ENCODE assay signal across 10 mouse cellular contexts in genomic region chr11:22588546-22588945, GRCm38 (mm10).
DNase-seq lines count a peak whose midpoint lies in the region; ATAC-seq lines count a peak whose summit lies in the region.
"Had no signal": no experiment of that assay in that cellular context is flagged by ENCODE, and none has a peak within 500 bp of the region (broad histone marks: within the 10 kb centered on the region; RNA-seq: fewer than 3 reads in every experiment).

No protein-coding gene starts in this region.

- no peak for DNase-seq in hindbrain, embryonic 10.5 days (ENCODE audit: low spot score)
- no peak for DNase-seq in hindbrain, embryonic 11.5 days (ENCODE audit: low spot score)
- DNase-seq in embryonic facial prominence, embryonic 14.5 days (ENCODE audit: low spot score) = peak; percentile 57
- peak; percentile 14 for DNase-seq in heart, postnatal 4 days
- no peak for DNase-seq in frontal cortex, postnatal 25 days (ENCODE audit: low spot score in 2 of 2)
- DNase-seq in left cerebral cortex, postnatal 14 days (ENCODE audit: low spot score in 2 of 2) = no peak
- no peak for DNase-seq in natural killer cell, adult 2 months (ENCODE audit: low spot score in 2 of 2)
- DNase-seq: embryo, embryonic 11 days had no signal

- 37% methylated on average over 2 of the region's 2 CpGs for WGBS in hindbrain, embryonic 10.5 days
- whole genome bisulfite sequencing in hindbrain, embryonic 11.5 days = 41% methylated on average over 2 of the region's 2 CpGs
- 39% methylated on average over 2 of the region's 2 CpGs for WGBS in embryonic facial prominence, embryonic 14.5 days
- WGBS in midbrain, embryonic 13.5 days = 10% methylated on average over 2 of the region's 2 CpGs

- H3K4me1 ChIP-seq in hindbrain, embryonic 10.5 days (replicated peaks) = peaks cover 57% of the 10 kb centered on the region
- peaks cover 6% of the 10 kb centered on the region; the same call in 1 of the 2 replicates for H3K4me1 ChIP-seq in hindbrain, embryonic 11.5 days (replicated peaks; ENCODE audit: control insufficient read depth, insufficient read depth, low read length)
- peaks cover 28% of the 10 kb centered on the region for H3K4me1 ChIP-seq in embryonic facial prominence, embryonic 14.5 days (ENCODE audit: control insufficient read depth, insufficient read depth, low read length)
- peaks cover 35% of the 10 kb centered on the region for H3K4me1 ChIP-seq in midbrain, embryonic 13.5 days (replicated peaks)

- no peak overlapping the region for H3K4me3 ChIP-seq in hindbrain, embryonic 10.5 days
- H3K4me3 ChIP-seq in hindbrain, embryonic 11.5 days (ENCODE audit: low read depth, low read length) = no peak overlapping the region
- no peak overlapping the region for H3K4me3 ChIP-seq in embryonic facial prominence, embryonic 14.5 days (ENCODE audit: low read depth, low read length)
- no peak overlapping the region for H3K4me3 ChIP-seq in midbrain, embryonic 13.5 days (replicated peaks)

- intact Hi-C loops in left cerebral cortex, postnatal 14 days (cut with DNase I) = no loop called here

- no peaks in the 10 kb centered on the region for H3K9me3 ChIP-seq in hindbrain, embryonic 10.5 days
- H3K9me3 ChIP-seq in hindbrain, embryonic 11.5 days (ENCODE audit: control insufficient read depth, low read length) = no peaks in the 10 kb centered on the region
- H3K9me3 ChIP-seq in embryonic facial prominence, embryonic 14.5 days (ENCODE audit: control insufficient read depth, low read length) = no peaks in the 10 kb centered on the region
- no peaks in the 10 kb centered on the region for H3K9me3 ChIP-seq in midbrain, embryonic 13.5 days
- H3K9me3 ChIP-seq: G1E had no signal

- no peak overlapping the region for H3K9ac ChIP-seq in hindbrain, embryonic 11.5 days (ENCODE audit: low read depth, low read length)
- H3K9ac ChIP-seq in embryonic facial prominence, embryonic 14.5 days (ENCODE audit: low read depth, low read length) = no peak overlapping the region
- H3K9ac ChIP-seq in midbrain, embryonic 13.5 days (replicated peaks) = no peak overlapping the region

- no peak for ATAC-seq in hindbrain, embryonic 11.5 days (ENCODE audit: low FRiP score)
- ATAC-seq in embryonic facial prominence, embryonic 14.5 days (ENCODE audit: low read depth) = peak; percentile 60; the same call in 1 of the 2 replicates
- peak; percentile 32; the same call in 1 of the 2 replicates for ATAC-seq in midbrain, embryonic 13.5 days

- peak overlapping the region; percentile 74; the same call in 1 of the 2 replicates for H3K27ac ChIP-seq in hindbrain, embryonic 10.5 days
- H3K27ac ChIP-seq in hindbrain, embryonic 11.5 days (ENCODE audit: low read depth, low read length) = no peak overlapping the region
- peak overlapping the region; percentile 70 for H3K27ac ChIP-seq in embryonic facial prominence, embryonic 14.5 days (replicated peaks; ENCODE audit: low read depth, low read length)
- H3K27ac ChIP-seq in midbrain, embryonic 13.5 days = peak overlapping the region; percentile 19; the same call in 1 of the 2 replicates

- no peaks in the 10 kb centered on the region for H3K27me3 ChIP-seq in hindbrain, embryonic 10.5 days (ENCODE audit: insufficient read depth, poor library complexity, severe bottlenecking)
- H3K27me3 ChIP-seq in hindbrain, embryonic 11.5 days (ENCODE audit: control insufficient read depth, insufficient read depth, low read length) = no peaks in the 10 kb centered on the region
- H3K27me3 ChIP-seq in embryonic facial prominence, embryonic 14.5 days (replicated peaks; ENCODE audit: control insufficient read depth, insufficient read depth, low read length) = no peaks in the 10 kb centered on the region
- H3K27me3 ChIP-seq in midbrain, embryonic 13.5 days = no peaks in the 10 kb centered on the region

- H3K36me3 ChIP-seq in hindbrain, embryonic 10.5 days = no peaks in the 10 kb centered on the region
- no peaks in the 10 kb centered on the region for H3K36me3 ChIP-seq in hindbrain, embryonic 11.5 days (ENCODE audit: control insufficient read depth, insufficient read depth, low read length)
- no peaks in the 10 kb centered on the region for H3K36me3 ChIP-seq in embryonic facial prominence, embryonic 14.5 days (ENCODE audit: control insufficient read depth, insufficient read depth, low read length)
- H3K36me3 ChIP-seq in midbrain, embryonic 13.5 days = no peaks in the 10 kb centered on the region
- H3K36me3 ChIP-seq: G1E had no signal

- no peak overlapping the region for H3K4me2 ChIP-seq in hindbrain, embryonic 11.5 days (replicated peaks; ENCODE audit: low read depth, low read length)
- H3K4me2 ChIP-seq in embryonic facial prominence, embryonic 14.5 days (ENCODE audit: low read depth, low read length) = no peak overlapping the region
- no peak overlapping the region for H3K4me2 ChIP-seq in midbrain, embryonic 13.5 days (replicated peaks)

Comparison
In these comparisons a context has a peak if more than half of its experiments do, and no peak if none do; other contexts are left out.
1. DNase-seq: peak in embryonic facial prominence, embryonic 14.5 days (single experiment) and heart, postnatal 4 days (single experiment); none in hindbrain, embryonic 10.5 days (single experiment), hindbrain, embryonic 11.5 days (single experiment), frontal cortex, postnatal 25 days (0 of 2), left cerebral cortex, postnatal 14 days (0 of 2) and natural killer cell, adult 2 months (0 of 2).